Mouse (Mus musculus) heart, embryonic 11.5 days (tissue): ENCODE data around the gene Txnrd2. TPM values are rescaled to one million over a fixed set of nuclear protein-coding genes. Genes with fewer than 3 reads are reported as not detected.
A peak's percentile ranks its signal among the peaks of the same experiment; 100 is the strongest.

Source experiments
- ATAC-seq: fragments of 200-750 bp; cut with Nextera tagmentation; replicated peaks from 2 replicates; pipeline ENCODE4 v1.8.0; 2017; ENCODE audit warnings: moderate library complexity; ENCODE audit not compliant: insufficient number of reproducible peaks, low FRiP score, low TSS enrichment
- H3K27ac ChIP-seq: fragments of 300-500 bp; sonication (generic); 2 replicates; pipeline ENCODE4 v1.5.1; 2014; ENCODE audit warnings: mild to moderate bottlenecking, low read depth, low read length
- H3K27me3 ChIP-seq: fragments of 300-500 bp; sonication (generic); 2 replicates; pipeline ENCODE4 v1.6.1; 2014; ENCODE audit warnings: mild to moderate bottlenecking, low read length, mixed read lengths; ENCODE audit not compliant: control insufficient read depth, insufficient read depth
- H3K36me3 ChIP-seq: fragments of 300-500 bp; sonication (generic); 2 replicates; pipeline ENCODE4 v1.6.1; 2014; ENCODE audit warnings: mild to moderate bottlenecking, low read length, moderate library complexity, mixed read lengths; ENCODE audit not compliant: control insufficient read depth, insufficient read depth
- H3K4me1 ChIP-seq: fragments of 300-500 bp; sonication (generic); 2 replicates; pipeline ENCODE4 v1.6.1; 2014; ENCODE audit warnings: low read length; ENCODE audit not compliant: control insufficient read depth, insufficient read depth
- H3K4me2 ChIP-seq: fragments of 300-500 bp; sonication (generic); 2 replicates; pipeline ENCODE4 v1.6.1; 2014; ENCODE audit warnings: mild to moderate bottlenecking, moderate library complexity
- H3K4me3 ChIP-seq: fragments of 300-500 bp; sonication (generic); 2 replicates; pipeline ENCODE4 v1.5.1; 2014; ENCODE audit warnings: low read depth, low read length
- H3K9ac ChIP-seq: fragments of 300-500 bp; sonication (generic); 2 replicates; pipeline ENCODE4 v1.6.1; 2014; ENCODE audit warnings: mild to moderate bottlenecking, low read depth, low read length, moderate library complexity
- H3K9me3 ChIP-seq: fragments of 300-500 bp; sonication (generic); replicated peaks from 2 replicates; pipeline ENCODE4 v1.6.1; 2016; ENCODE audit warnings: low read length; ENCODE audit not compliant: control insufficient read depth
- WGBS: fragments of 180-500 bp; shearing (Covaris S2); extraction: QIAGEN DNeasy Blood & Tissue Kit; methylation state at CpG from one replicate; pipeline ENCODE4 v1.1.7; 2014; ENCODE audit not compliant: insufficient replicate concordance; 5-methylcytosine and 5-hydroxymethylcytosine counted together
- polyA plus RNA-seq: library from polyadenylated mRNA; unstranded; fragments of >200 nt; fragmentation: Nextera tagmentation; extraction: Ambion mirVana; gene quantifications from 2 replicates; pipeline ENCODE4 v1.2.1, GENCODE M21; 2014

Gene Txnrd2
- polyA plus RNA-seq, 1 experiment from 2014 or later, result 32.8 TPM

DNA sequence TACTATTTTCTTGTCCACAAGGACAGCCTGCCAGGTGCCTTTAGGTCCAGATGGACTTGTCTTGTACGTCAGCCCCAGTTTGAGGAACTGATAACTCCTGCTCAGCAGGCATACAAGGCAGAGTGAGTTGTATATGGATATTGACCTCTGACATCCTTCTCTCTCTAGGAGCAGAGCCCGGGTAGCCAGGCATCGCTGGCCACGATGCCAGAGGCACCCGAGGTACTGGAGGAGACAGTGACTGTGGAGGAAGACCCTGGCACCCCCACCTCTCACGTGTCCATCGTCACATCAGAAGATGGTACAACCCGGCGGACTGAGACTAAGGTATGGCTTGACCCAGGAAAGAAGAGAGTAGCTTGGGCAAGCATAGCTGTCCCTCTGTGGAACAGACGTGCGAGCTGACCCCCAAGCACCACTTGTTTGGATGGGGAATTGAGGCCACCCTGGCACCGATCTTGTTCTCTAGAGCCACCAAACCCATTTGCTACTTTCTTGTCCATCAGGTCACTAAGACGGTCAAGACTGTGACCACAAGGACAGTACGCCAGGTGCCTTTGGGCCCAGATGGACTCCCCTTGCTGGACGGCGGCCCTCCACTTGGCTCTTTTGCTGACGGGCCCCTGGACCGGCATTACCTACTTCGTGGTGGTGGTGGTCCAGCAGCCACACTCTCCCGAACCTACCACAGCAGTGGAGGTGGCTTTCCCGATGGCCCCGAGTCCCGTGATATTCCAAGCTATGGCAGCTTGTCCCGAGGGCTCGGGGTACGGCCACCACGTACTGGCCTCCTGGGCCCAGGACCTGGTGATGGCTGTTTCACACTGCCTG, 29.2 kb upstream of the Txnrd2 start:
- no peaks in the 10 kb centered on the region for H3K9me3 ChIP-seq
- H3K27ac ChIP-seq, result peak overlapping the region; percentile 94; the same call in 1 of the 2 replicates
- ATAC-seq, result no peak
- 92% methylated on average over 27 of the region's 27 CpGs for WGBS
- H3K4me2 ChIP-seq, result no peak overlapping the region
- peaks cover 12% of the 10 kb centered on the region; the same call in 1 of the 2 replicates for H3K36me3 ChIP-seq
- no peaks in the 10 kb centered on the region for H3K27me3 ChIP-seq
- peaks cover 54% of the 10 kb centered on the region for H3K4me1 ChIP-seq
- H3K4me3 ChIP-seq, result no peak overlapping the region
- no peak overlapping the region; the same call in 1 of the 2 replicates for H3K9ac ChIP-seq

DNA sequence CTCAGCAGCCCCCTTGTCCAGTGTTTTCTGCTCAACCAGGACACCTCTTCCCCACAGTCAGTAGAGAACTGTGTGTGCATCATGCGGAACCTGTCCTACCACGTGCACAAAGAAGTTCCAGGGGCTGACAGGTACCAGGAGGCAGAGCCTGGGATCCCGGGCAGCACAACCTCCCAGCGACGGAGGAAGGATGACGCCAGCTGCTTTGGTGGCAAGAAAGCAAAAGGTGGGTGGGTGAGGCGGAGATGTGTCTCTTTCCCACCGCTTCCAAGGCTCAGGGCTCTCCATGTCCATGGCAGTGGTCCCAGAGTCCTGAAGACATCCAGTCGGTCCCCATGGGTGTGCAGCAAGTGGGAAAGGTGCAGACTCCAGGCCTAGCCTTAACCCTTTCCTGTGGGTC, 26.2 kb upstream of the Txnrd2 start:
- H3K27ac ChIP-seq, result no peak overlapping the region
- 73% methylated on average over 9 of the region's 9 CpGs for WGBS
- no peak overlapping the region for H3K9ac ChIP-seq

DNA sequence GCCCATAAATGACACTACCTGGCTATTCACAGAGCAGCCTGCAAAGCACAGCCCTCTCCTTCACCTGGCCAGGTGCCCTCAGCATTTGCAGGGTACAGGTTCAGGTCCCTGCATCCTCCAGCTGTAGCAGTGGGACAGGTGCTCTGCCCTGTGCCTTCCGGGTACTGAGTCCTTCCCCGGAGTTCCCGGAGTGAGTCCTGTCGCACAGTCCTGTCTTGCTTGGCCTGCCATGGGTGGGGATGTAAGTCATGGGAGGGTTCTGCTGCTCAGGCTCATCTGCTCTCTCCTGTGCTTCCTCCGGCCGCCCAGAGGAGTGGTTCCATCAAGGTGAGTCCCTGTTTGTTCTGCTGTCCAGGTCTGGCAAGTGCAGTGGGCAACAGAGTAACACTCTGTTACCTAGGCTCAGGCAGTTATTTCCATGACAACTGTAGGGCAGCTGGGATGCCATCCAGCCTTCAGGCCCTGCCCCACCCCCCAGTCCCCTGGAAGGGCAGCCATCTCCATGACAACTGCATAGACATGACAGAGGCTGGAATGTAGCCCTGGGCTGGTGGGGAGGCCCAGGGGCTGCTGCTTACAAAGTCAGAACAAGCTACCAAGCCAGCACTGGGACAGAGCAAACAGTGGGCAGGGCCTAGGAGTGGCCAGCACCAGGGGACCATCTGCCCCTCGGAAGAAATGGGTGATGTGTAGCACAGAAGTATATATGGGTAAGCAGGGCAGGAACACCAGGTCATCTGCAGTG, 25.5 kb upstream of the Txnrd2 start:
- H3K4me3 ChIP-seq, result no peak overlapping the region
- H3K9me3 ChIP-seq, result no peaks in the 10 kb centered on the region
- H3K4me1 ChIP-seq, result peaks cover 30% of the 10 kb centered on the region
- peak; percentile 50 for ATAC-seq
- H3K9ac ChIP-seq, result no peak overlapping the region; the same call in 1 of the 2 replicates
- peak overlapping the region; percentile 70 for H3K27ac ChIP-seq
- H3K36me3 ChIP-seq, result peaks cover 41% of the 10 kb centered on the region
- H3K27me3 ChIP-seq, result no peaks in the 10 kb centered on the region
- 0 out of 2 replicates have a peak overlapping the region, but pooled peaks have one; percentile 10 for H3K4me2 ChIP-seq
- WGBS, result 47% methylated on average over 7 of the region's 7 CpGs

More for the DNA sequence above, 26.2 kb upstream of the Txnrd2 start:
- Histone ChIP-seq H3K4me2 (no peak overlapping the region), H3K36me3 (peaks cover 38% of the 10 kb centered on the region), H3K4me1 (peaks cover 34% of the 10 kb centered on the region), H3K27me3 (no peaks in the 10 kb centered on the region), H3K9me3 (no peaks in the 10 kb centered on the region), H3K4me3 (no peak overlapping the region)
- no peak for ATAC-seq

GRCm38 (mm10) chr16:18403285-18403684, 22.9 kb upstream of the Txnrd2 start:
- no peak overlapping the region for H3K4me3 ChIP-seq
- no peaks in the 10 kb centered on the region for H3K27me3 ChIP-seq
- ATAC-seq, result no peak
- peaks cover 27% of the 10 kb centered on the region for H3K4me1 ChIP-seq
- H3K9me3 ChIP-seq, result no peaks in the 10 kb centered on the region
- H3K4me2 ChIP-seq, result no peak overlapping the region
- no peak overlapping the region for H3K27ac ChIP-seq
- WGBS, result 84% methylated on average over 12 of the region's 12 CpGs
- H3K9ac ChIP-seq, result no peak overlapping the region
- H3K36me3 ChIP-seq, result peaks cover 39% of the 10 kb centered on the region

DNA sequence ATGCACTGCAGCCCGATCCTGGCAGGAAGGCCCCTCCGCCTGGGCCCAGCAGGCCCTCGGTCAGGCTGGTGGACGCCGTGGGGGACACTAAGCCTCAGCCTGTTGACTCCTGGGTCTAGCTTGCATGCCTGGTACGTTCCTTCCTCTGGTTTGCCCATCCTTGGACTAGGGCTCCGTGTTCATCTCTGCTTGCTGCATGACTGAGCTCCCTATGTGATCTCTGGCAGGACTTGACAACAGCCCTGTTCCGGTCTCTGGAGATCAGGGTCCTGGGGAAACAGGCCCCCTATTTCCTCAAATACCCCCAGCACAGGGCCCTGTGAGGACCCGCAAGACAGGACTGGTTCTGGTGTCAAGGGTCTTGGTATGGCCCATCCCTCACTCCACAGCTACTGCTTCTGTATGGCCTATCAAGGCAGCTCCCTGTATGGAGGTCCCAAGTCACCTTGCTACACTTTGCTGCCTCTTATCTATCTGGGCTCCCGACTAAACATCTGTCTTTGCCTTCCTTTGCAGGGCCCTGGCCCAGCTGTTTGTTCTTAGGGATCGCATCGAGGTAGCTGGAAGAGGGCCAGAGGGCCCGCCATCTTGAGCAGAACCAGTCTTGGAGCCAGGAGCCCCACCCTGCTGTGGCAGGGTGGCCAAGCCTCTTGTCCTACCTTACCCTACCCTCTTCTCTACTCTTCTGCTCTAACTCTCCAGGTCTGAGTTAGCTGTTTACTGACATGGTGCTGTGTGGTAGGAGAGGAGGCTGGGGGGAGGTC, 20.9 kb upstream of the Txnrd2 start:
- H3K27ac ChIP-seq, result peak overlapping the region; percentile 17; the same call in 1 of the 2 replicates
- H3K4me3 ChIP-seq, result no peak overlapping the region
- H3K4me2 ChIP-seq, result no peak overlapping the region
- ATAC-seq, result no peak
- H3K9ac ChIP-seq, result 0 out of 2 replicates have a peak overlapping the region, but pooled peaks have one; percentile 16
- peaks cover 38% of the 10 kb centered on the region for H3K36me3 ChIP-seq
- 87% methylated on average over 13 of the region's 13 CpGs for WGBS
- peaks cover 24% of the 10 kb centered on the region for H3K4me1 ChIP-seq
- no peaks in the 10 kb centered on the region for H3K27me3 ChIP-seq
- no peaks in the 10 kb centered on the region for H3K9me3 ChIP-seq

GRCm38 (mm10) chr16:18405876-18406275, 20.3 kb upstream of the Txnrd2 start:
- H3K36me3 ChIP-seq, result peaks cover 38% of the 10 kb centered on the region
- 80% methylated on average over 2 of the region's 2 CpGs for WGBS
- no peak overlapping the region for H3K4me2 ChIP-seq
- H3K27ac ChIP-seq, result peak overlapping the region; percentile 17; the same call in 1 of the 2 replicates
- 0 out of 2 replicates have a peak overlapping the region, but pooled peaks have one; percentile 16 for H3K9ac ChIP-seq
- H3K27me3 ChIP-seq, result no peaks in the 10 kb centered on the region
- H3K4me3 ChIP-seq, result no peak overlapping the region
- H3K9me3 ChIP-seq, result no peaks in the 10 kb centered on the region
- ATAC-seq, result no peak
- peaks cover 18% of the 10 kb centered on the region for H3K4me1 ChIP-seq

- H3K27ac ChIP-seq, result no peak overlapping the region
- H3K27me3 ChIP-seq, result no peaks in the 10 kb centered on the region
- H3K4me1 ChIP-seq, result peaks cover 14% of the 10 kb centered on the region
- H3K4me2 ChIP-seq, result no peak overlapping the region
- H3K4me3 ChIP-seq, result no peak overlapping the region
- no peak; the same call in 1 of the 2 replicates for ATAC-seq
- H3K9me3 ChIP-seq, result no peaks in the 10 kb centered on the region
- no peak overlapping the region for H3K9ac ChIP-seq
- H3K36me3 ChIP-seq, result peaks cover 38% of the 10 kb centered on the region
- WGBS, result 12% methylated on average over 2 of the region's 2 CpGs
Observed at GRCm38 (mm10) chr16:18406293-18406692, 19.9 kb upstream of the Txnrd2 start.

GRCm38 (mm10) chr16:18407912-18408311, 18.3 kb upstream of the Txnrd2 start:
- no peak overlapping the region for H3K4me3 ChIP-seq
- no peak overlapping the region for H3K4me2 ChIP-seq
- H3K9ac ChIP-seq, result no peak overlapping the region
- H3K4me1 ChIP-seq, result peaks cover 12% of the 10 kb centered on the region; the same call in 1 of the 2 replicates
- no peaks in the 10 kb centered on the region for H3K27me3 ChIP-seq
- WGBS, result 59% methylated on average over 7 of the region's 7 CpGs
- peak overlapping the region; percentile 13; the same call in 1 of the 2 replicates for H3K27ac ChIP-seq
- H3K9me3 ChIP-seq, result no peaks in the 10 kb centered on the region
- H3K36me3 ChIP-seq, result peaks cover 29% of the 10 kb centered on the region
- no peak for ATAC-seq
